Mouse (Mus musculus) megakaryocyte progenitor cell, adult 5-6 weeks (primary cell): Measurements from ENCODE around the gene Zfp426. TPM values are rescaled to one million over a fixed set of nuclear protein-coding genes. Genes with fewer than 3 reads are reported as not detected.
A peak's percentile ranks its signal among the peaks of the same experiment; 100 is the strongest.

ENCODE experiments used
- ATAC-seq: replicated peaks from 2 replicates; pipeline ENCODE4 v1.8.0; 2016; ENCODE audit warnings: mild to moderate bottlenecking, moderate TSS enrichment, inconsistent platforms; ENCODE audit not compliant: poor library complexity
- total RNA-seq, 2 experiments: library from RNA; stranded (forward) in 1 of 2; stranded (reverse) in 1 of 2; fragments of 157-497, 149-512 nt in 1 of 2; fragments of 200-1000 nt in 1 of 2; gene quantifications; 2 replicates each; pipeline versions ENCODE4 v1.2.3 to v1.2.4; 2015 to 2017

Gene Zfp426
- total RNA-seq (2015) (20.2 and 22.4 TPM in 2 replicates), total RNA-seq (2017) (22.5 and 28.4 TPM in 2 replicates)

DNA sequence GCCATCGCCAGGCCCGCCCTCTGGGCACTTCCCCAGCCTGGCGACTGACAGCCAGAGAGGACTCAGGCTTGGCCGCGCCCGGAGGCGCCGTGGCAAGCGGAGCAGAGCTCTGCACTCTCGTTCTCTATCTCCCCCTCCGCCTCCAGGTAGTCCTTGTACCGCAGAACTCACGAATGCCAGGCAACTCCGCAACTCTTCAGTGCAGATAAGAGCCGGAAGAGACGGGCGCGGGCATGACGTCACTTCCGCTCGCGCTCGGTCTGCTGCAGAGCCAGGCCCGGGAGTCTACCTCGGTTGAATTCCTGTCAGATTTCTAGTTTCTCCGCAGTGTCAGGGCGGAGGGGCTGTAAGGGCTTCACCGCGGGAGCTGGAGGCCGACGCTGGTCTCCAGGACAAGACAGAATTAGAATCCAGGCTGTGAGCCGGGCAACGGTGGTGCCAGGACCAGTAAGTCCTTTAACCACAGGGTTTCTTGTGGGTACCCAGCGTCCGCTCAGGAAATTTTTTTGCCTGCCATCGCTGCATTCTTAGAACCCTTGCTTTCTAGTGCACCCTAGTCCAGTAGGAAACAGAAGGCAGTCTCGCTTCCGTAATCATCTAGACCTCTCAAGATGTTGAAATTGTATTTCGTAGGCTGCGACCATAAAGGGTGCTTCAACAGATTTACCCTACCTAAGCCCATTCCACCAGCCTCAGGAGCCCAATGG, at the start of gene Zfp426:
Zfp426 (minus strand) TSS at position 220 of the 707 bp plus-strand sequence.
- peak; percentile 87 for ATAC-seq

DNA sequence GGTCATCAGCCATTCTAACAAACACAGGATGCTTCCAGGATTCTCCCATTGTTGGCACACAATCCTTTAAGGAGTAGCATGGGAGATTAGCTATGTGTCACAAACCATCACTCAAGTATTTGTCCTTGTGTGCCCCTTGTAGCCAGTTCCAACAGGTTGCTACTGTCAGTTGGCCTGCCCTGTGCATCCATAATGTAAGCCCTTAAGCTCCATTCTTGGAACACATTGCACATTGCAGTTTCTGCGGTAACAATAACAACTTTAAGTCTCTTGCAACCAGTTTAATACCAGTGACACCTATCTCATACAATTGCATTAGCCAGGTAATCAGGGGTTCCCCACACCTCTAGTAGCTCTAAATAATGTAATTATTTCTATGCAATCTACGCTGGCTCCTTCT, 44.1 kb upstream of the Zfp426 start:
- no peak for ATAC-seq

DNA sequence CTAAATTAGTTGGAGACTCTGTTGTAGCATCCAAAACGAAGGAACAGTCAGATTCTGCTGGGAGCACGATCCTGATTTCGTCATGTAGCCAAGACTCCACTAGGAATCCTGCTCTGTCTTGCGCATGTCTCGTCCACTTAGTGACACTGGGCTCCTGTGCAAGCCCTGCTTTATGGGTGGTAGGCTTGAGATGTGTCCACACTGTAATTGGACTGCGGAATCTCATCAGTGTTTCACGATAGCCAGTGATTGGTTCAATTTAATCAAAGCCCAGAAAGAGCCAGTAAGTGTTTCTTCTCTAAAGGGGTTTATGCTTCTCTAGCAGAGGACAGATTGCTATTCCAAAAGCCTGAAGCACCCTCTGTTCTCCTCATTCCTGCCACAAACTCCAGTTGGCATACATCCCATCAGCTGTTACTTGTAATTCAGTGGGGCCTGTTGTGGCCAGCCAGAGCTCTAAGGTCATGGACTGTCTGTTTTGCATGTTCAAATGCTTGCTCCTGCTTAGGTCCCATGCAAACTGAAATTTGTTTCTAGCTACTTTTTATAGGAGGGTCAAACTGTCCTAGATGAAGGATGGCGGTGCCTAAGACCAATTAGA, 41.9 kb upstream of the Zfp426 start:
- ATAC-seq, result no peak

DNA sequence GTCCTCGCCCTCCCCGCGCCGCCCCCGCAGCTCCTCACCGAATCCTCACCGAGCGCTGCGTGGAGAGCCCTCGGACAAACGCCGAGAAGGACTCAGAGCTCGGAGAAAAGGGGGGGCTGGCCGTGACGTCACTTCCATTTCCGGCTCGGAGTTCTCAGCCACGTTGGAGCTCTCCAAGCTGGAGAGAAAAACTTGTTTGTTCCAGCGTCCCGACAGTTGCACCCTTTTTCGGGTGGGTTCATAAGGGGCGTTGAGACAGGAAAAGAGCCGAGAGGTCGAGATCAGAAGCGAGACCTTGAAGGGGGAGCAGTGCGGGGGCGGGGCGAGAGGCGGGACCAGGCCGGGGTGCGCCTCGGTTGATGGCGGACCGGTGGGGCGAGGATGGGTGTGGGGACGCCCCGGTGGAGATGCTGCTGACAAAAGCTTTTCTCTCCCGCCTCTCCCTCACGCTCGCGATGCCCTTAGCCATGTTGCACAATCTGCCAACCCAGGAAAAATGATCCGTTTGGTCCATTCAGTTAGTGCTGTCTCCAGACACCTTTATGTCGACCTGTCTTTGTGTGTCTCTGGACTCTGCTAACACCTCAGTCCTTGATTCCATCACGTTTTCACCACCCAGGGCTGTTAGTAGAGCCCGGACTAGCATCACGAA, 28.9 kb upstream of the Zfp426 start, which contains the start of gene Zfp266:
Zfp266 (minus strand) TSS at position 112 of the 652 bp plus-strand sequence.
- ATAC-seq, result peak; percentile 91

DNA sequence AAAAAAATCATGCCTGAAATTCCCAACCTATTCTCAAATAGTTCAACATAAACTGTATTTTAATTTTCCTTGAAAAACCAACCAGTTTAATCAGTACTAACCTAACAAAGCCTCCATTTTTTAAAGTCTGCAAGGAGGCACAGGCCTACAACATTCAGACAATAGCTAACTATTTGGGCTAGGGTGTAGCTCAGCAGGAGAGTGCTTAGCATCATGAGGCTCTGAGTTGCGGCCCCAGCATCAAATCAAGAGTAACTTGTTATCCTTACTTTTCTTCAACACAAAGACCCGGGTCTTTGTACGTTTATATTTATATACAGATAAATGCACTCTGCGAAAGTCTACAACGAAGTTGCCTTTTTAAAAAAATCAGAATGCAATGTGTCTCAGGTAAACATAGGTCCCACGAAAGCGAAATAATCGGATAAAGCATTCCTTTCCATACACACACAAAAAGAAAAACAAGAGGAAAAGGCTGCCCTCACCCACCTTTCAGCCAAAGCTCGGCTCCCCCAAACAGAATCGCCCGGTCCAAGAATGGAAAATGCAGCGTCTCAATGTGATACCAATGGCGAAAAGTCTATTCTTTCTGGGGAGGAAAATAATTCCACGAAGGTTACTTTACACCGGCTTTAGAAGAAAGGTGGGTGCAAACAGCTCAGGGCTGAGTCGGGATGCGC, 28.1 kb upstream of the Zfp426 start:
- ATAC-seq, result no peak

DNA sequence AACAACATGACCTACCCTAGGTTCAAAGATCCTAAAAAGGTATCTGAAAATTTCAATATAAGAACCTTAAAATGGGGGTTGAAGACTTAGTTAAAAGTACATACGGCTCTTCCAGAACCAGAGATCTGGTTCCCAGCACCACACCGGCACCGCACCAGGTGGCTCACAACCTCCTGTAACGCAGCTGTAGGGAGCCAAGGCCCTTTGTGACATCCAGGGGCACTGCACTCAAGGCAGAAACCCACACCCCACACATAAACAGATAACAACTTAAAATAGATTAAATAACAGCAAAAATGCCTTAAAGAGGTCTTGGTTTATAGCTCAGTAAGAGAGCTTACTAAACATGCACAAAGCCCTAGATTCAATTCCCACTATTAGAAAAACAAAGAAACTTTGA, 27.4 kb upstream of the Zfp426 start:
- no peak for ATAC-seq

DNA sequence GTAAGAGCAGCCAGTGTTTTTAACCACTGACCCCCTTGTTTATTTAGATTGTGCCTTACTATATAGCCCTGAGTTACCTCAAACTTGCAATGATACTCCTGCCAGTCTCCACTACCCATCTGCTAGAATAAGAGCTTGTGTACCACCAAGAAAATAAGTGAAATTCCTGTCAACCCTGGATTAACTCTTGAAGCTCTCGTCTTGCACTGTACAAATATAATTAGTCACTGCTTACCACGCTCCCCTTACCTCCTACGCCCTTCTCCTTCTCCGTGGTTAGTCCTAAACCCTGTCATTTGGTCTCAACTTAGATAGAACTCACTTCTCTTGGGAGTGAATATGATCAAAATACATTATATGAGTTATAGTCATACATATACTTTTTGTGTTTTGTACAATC, 26.2 kb upstream of the Zfp426 start:
- ATAC-seq, result no peak

DNA sequence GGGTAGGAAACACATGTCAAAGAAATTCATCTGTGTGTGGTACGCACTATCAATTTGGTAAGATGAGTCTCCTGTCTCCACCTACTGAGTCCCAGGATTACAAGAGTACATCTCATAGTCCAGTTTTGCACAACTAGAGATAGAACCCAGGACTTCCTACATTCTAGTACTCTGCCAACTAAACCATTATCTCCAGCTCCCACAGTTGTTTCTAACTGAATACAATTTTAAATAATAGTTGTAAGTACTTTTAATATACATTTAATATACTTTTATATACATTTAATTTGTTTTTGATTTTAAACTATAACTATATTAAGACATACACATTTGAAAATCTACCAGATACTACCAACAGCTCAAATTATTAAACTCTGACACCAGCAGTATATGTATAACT, 25.2 kb upstream of the Zfp426 start:
- ATAC-seq, result no peak

DNA sequence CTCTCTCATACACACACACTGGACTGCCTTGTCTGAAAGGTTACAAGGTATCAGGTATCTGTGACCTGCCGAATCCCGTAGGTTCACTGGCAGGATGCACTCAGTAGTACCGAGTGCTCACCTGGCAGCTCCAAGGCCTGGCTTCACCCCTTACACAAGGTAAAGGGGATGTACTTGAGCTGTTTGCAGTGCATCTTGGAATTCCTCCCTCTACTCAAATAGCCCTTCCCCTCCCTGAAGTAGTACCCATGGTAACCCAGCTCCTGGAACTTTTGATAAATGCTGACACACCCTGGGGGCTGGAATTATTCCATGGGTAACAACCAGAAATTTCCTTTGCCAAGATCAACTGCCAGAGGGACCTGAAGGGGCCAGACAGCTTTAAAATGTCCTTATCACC, 21.5 kb upstream of the Zfp426 start:
- no peak for ATAC-seq

DNA sequence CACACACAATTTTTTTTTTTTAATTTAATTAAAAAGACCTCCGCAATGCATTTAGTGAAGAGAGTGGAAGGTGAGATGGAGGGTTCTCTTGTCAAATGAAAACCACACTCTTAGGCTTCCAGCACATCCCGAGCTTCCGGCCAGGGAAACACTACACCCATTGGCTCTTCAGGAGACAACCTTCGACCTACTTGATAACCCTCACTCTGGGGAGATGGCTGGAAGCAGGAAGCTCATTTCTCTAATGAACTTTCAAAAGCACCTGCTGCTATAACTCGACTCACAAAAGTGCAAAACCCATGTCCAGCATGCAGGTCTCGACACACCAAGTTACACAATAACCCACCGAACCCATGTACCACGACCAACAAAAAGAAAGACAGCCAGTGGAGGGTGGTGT, 20.2 kb upstream of the Zfp426 start:
- no peak for ATAC-seq

DNA sequence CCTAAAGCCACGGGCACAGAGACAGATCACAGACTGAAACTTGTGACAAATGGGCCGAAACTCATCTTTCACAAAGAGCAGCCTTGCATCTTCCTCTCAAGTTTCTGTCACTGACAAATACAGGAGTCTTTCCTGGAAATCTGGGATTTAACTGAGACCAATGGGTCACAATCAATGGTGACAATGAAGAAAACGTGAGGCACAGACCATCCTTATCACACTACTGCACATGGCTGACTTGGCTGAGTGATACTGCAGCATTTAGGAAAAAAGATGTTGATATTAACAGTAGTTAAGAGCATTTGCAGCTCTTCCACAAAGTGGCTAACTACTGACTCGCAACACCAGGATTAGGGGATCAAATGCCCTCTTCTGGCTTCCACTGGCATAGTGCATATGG, 19.1 kb upstream of the Zfp426 start:
- peak; percentile 50 for ATAC-seq

DNA sequence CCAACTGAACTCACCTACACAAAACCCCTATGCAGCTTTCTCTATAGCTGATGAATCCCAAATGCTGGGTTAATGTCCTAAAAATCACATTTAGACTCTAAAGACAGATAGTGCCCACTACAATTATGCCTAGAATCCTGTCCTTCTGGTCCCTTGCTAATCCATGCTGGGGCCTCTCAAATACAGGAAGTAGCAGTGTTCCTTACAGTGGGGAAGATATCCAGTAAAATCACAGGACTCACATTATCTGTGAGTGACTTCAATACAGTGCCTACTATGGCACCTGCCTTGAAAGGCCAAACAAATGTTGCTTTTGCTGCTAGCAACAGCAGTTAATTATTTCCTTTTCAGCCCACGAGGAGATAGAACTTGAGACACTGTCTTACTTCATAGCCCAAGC, 17.8 kb upstream of the Zfp426 start:
- no peak for ATAC-seq

DNA sequence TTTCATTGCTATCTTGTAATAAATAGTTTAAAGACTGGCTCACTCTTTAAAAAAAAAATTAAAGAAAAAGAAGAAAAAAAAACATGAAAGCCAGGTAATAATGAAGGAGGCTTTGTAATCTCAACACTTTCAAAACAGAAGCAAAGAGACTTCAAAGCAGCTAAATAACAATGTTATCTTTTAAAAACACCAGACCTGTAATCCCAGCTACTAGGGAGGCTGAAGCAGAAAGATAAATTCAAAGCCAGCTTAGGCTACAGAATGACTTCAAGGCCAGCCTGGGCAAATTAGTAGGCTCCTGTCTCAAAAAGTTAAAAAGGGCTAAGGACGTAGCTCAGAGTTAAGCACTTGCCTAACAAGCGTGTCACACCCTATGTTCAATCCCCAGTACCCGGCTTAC, 17.1 kb upstream of the Zfp426 start:
- ATAC-seq, result peak; percentile 74

DNA sequence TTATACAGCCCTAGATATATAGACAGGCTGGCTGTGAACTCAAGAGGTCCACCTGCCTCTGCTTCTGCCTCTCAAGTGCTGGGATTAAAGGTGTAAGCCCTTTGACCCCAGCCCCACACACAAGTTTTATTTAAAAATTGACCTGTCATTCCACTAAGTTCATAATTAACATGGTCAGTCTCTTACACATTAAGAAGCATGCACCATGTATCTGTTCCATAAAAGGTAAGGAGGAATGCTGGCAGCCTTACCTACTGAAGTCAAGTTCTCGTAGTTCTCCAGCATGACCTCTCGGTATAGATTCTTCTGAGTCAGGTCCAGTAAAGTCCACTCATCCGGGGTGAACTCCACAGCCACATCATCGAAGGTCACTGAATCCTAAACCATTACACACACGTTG, 12.3 kb upstream of the Zfp426 start:
- no peak for ATAC-seq

DNA sequence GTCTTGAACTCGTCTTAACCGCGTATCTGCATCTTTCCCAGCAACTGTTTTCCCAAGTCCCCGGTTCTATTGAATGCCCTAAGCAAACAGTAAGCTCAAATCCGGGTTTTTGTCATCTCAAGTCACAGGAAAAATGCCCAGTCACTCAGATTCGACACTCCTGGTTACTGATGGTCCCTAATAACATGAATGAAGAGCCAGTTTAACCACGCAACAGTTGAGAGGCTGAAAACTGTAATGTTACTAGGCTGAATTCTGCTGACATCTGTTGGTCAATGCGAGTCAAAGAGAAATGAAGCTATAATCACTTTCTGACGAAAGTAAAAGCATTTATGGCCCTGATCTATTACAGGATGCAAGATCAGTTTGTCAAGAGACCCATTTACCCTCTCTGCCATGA, 735 bp upstream of the Zfp426 start:
- ATAC-seq, result peak; percentile 34

DNA sequence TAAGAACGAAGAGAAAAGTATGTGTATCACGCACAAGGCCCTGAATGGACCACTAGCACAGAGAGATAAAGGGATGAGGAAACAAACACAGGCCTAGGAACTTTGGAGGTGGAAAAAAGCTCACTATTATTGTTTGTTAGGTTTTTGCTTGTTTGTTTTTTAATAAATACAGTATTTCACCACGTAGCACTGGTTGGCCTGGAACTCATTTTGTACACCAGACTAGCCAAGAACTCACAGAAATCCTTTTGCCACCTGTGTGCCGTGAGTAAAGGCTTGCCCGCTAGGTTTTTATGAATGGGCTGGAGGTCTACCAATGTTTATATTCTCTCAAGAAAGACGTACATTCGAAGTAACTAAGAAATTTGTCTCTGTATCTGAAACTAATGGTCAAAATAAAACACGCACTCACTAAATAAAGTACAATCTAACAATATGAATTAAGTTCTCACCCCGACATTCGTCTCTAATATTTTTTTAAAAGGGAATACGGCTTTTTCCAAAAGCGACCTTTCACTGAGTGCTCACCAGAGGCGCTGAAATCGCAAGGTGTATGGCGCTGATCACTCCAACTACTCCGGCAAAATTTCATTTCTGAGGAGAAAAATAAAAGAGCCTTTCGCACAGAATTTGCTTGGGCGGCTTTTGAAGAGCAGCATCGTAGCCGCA, 554 bp downstream of the Zfp426 start:
- ATAC-seq, result no peak

DNA sequence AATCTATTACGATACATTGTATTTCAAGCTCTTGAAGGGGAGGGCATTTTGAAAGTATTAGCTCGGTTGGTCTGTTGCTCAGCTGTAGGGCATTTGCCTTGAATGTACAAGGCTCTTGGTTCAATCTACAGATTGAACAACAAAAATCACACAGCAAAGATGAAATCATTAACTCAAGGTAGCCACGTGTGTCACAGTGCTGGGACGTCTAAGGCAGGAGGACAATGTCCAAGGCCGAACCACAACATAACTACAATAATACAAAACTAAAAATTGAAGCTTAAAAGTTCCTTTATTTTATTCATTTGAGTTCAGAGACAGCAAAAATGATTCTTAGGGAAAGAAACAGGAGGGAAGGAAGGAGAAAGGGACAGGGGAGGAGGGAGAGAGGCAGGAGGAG, 3.0 kb downstream of the Zfp426 start:
- ATAC-seq, result no peak

DNA sequence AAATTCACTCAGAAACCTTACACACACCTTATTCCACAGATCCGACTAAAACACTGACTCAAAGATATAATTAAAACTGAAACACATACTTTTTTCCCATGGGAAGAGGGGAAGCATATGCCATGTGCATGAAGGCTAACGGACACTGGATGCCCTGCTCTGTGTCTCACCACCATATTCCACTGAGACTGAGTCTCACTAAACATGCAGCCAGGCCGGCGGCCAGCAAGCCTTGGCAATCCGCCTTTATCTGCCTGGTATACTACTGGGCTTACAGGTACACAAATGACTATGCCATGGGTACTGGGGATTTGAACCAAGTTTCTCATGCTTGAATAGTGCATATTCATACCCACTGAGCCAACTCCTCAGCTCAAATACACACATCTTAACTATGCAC, 13.2 kb downstream of the Zfp426 start:
- no peak for ATAC-seq

DNA sequence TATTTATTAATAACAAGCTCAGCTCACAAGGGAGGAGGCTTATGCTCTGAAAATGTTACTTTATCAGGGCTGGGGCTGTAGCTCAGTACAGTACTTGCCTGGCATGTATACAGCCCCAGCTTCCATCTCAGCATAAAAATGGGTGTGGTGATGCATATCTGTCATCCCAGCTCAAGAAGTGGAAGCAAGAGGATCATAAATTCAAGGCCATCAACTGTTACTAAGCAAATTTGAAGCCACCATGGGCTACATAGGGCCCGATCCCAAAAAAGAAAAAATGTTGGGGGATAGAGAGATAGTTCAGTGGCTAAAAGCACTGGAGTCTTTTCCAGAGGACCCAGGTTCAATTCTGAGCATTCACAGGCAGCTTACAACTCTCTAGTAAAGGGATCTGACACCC, 15.9 kb downstream of the Zfp426 start:
- ATAC-seq, result 0 out of 2 replicates have a peak, but pooled peaks have one; percentile 14

DNA sequence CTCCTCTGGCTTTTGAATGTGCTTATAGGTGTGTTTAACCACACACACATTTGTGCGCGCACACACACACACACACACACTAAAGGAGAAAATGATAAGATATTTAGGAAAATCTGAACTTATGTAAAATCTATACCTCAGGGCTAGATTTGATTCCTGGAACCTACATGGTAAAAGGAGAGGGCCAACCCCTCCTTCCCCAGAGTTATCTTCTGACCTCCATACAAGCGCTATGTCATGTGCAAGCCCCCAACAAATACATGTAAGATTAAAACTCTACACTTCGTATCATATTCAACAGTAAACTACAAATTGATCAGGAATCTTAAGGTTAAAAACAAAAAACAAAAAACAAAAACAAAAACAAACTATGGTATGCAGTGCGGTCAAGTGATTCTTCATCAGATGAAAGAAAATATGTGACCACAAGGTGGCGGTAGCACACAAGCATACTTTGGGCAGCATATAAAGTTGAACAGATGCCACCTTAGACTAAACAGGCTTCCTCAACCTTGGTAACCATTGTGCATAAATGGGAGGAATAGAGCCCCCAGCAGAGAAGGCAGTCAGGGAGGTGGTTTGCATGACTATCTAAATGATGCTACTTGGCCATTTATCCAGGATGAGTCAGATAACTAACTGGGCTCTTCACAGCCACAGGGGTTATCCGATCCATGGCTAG, 25.6 kb downstream of the Zfp426 start:
- peak; percentile 98 for ATAC-seq
